8 mouse cellular contexts compared by ENCODE assay signal in the genomic region with DNA sequence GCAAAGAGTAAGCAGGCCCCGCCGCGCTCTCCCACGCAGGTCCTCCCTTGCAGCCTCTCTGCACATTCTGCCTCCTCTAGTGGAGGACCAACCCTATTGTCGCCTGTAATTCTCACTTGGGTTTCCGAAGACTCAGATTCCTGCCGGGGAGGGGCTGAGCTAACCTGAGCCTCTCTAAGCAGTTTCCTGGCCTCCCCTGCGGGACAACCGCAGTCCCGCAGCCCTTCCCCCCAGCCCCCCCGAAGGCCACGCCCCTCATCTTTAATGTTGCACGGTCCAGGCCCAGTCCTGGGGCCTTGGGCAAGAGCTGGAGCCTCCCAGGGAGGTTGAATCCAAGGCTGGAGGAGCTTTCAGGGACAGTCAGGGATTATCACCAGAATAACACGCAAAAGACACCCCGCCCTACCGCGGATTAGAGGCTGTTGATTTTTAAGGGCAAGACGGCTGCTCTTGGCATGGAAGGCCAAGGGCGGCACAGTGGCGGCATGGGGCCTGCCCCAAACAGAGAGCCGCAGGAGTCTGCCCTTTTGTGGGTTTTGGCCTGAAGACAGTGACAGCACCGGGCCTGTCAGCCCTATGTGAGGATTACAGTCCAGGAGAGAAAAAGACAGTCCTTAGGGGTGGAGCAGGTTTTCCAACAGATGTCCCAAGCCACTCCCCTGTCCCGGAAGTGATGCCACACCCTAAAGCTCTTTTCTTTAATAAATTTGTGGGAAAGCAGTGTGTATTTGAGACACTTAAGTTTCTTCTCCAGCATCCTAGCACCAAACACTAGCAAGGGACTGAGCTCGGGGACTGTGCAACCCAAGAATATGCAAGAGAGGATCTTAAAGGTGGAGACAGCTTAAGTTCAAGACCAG.
DNase-seq lines count a peak whose midpoint lies in the region; ATAC-seq and TF ChIP-seq lines count a peak whose summit lies in the region.

No protein-coding gene starts in this region.

- H3K9ac ChIP-seq in forebrain, embryonic 11.5 days (ENCODE audit: low read length), result peak overlapping the region; percentile 33
- peak overlapping the region; percentile 32; the same call in 1 of the 2 replicates for H3K9ac ChIP-seq in hindbrain, embryonic 12.5 days

- H3K4me1 ChIP-seq in forebrain, embryonic 11.5 days (replicated peaks; ENCODE audit: control insufficient read depth, insufficient read depth, low read length), result peaks cover 15% of the 10 kb centered on the region
- peaks cover 20% of the 10 kb centered on the region for H3K4me1 ChIP-seq in hindbrain, embryonic 12.5 days
- peaks cover 17% of the 10 kb centered on the region; the same call in 1 of the 2 replicates for H3K4me1 ChIP-seq in spleen, adult 2 months (ENCODE audit: control insufficient read depth, insufficient read depth, insufficient read length)

- no peaks in the 10 kb centered on the region for H3K9me3 ChIP-seq in forebrain, embryonic 11.5 days (ENCODE audit: control insufficient read depth, low read length)
- H3K9me3 ChIP-seq in hindbrain, embryonic 12.5 days (replicated peaks), result no peaks in the 10 kb centered on the region

- TF ChIP-seq POLR2A in spleen, adult 2 months (IDR thresholded peaks at IDR 0.05; ENCODE audit: low read depth, low read length), result 0 out of 2 replicates have a peak, but pooled peaks have one; percentile 7

- peak overlapping the region; percentile 34; the same call in 1 of the 2 replicates for H3K4me2 ChIP-seq in forebrain, embryonic 11.5 days (ENCODE audit: low read depth, low read length, severe bottlenecking)
- peak overlapping the region; percentile 41 for H3K4me2 ChIP-seq in hindbrain, embryonic 12.5 days (replicated peaks)

- H3K4me3 ChIP-seq in forebrain, embryonic 11.5 days (ENCODE audit: low read depth, low read length), result 0 out of 2 replicates have a peak overlapping the region, but pooled peaks have one; percentile 7
- peak overlapping the region; percentile 11 for H3K4me3 ChIP-seq in hindbrain, embryonic 12.5 days
- H3K4me3 ChIP-seq in spleen, adult 2 months (ENCODE audit: extremely low read depth, insufficient read depth, insufficient read length), result peak overlapping the region; percentile 63; the same call in 1 of the 2 replicates

- no peak overlapping the region for H3K27ac ChIP-seq in forebrain, embryonic 11.5 days (ENCODE audit: low read depth, low read length)
- no peak overlapping the region for H3K27ac ChIP-seq in hindbrain, embryonic 12.5 days
- peak overlapping the region; percentile 83 for H3K27ac ChIP-seq in spleen, adult 2 months (ENCODE audit: insufficient read depth, low read length)

- 15% methylated on average over 24 of the region's 24 CpGs for WGBS in forebrain, embryonic 11.5 days
- 20% methylated on average over 24 of the region's 24 CpGs for WGBS in hindbrain, embryonic 12.5 days
- 31% methylated on average over 24 of the region's 24 CpGs for WGBS in spleen, adult 2 months

- peak; percentile 60 for ATAC-seq in forebrain, embryonic 11.5 days (replicated peaks; ENCODE audit: low FRiP score)
- peak; percentile 45; the same call in 1 of the 2 replicates for ATAC-seq in hindbrain, embryonic 12.5 days (ENCODE audit: low FRiP score)

- TF ChIP-seq CTCF in spleen, adult 2 months (IDR thresholded peaks at IDR 0.05; ENCODE audit: extremely low read depth, insufficient read depth, insufficient read length, insufficient replicate concordance), result no peak

- DNase-seq in ovary, adult 18-20 months (ENCODE audit: low spot score), result peak; percentile 79
- DNase-seq in ovary, postnatal 10 days (ENCODE audit: low spot score), result no peak
- peak; percentile 65 for DNase-seq in forebrain, embryonic 11.5 days (ENCODE audit: low spot score)
- DNase-seq in lung, postnatal 36 days, result peak; percentile 61
- DNase-seq in spleen, adult 2 months (ENCODE audit: low read depth in 1 of 2, low spot score in 2 of 2), result peak; percentile 56
- DNase-seq in yolk sac, embryonic 10.5 days (ENCODE audit: low spot score), result no peak
- no peak for DNase-seq in left cerebral cortex, adult 11 months (ENCODE audit: low spot score)

- no peaks in the 10 kb centered on the region for H3K27me3 ChIP-seq in forebrain, embryonic 11.5 days (ENCODE audit: control insufficient read depth, insufficient read depth, low read length)
- H3K27me3 ChIP-seq in hindbrain, embryonic 12.5 days, result no peaks in the 10 kb centered on the region
- H3K27me3 ChIP-seq in spleen, adult 2 months (ENCODE audit: control insufficient read depth, insufficient read depth, low read length), result no peaks in the 10 kb centered on the region

- no peaks in the 10 kb centered on the region for H3K36me3 ChIP-seq in forebrain, embryonic 11.5 days (ENCODE audit: control insufficient read depth, insufficient read depth, low read length)
- H3K36me3 ChIP-seq in hindbrain, embryonic 12.5 days, result no peaks in the 10 kb centered on the region
- H3K36me3 ChIP-seq in spleen, adult 2 months (ENCODE audit: control insufficient read depth, insufficient read depth, low read length), result no peaks in the 10 kb centered on the region

Comparison
In these comparisons a context has a peak if more than half of its experiments do, and no peak if none do; other contexts are left out.
1. DNase-seq: peak in ovary, adult 18-20 months (single experiment), forebrain, embryonic 11.5 days (single experiment), lung, postnatal 36 days (single experiment) and spleen, adult 2 months (2 of 2); none in ovary, postnatal 10 days (single experiment), yolk sac, embryonic 10.5 days (single experiment) and left cerebral cortex, adult 11 months (single experiment).
2. H3K4me3 ChIP-seq: peak in every context shown above with its lines; median percentile 63 in spleen, adult 2 months; 11 in hindbrain, embryonic 12.5 days; 7 in forebrain, embryonic 11.5 days.